Mouse (Mus musculus) layer of hippocampus, adult 18-20 months (tissue): ENCODE measurements around the gene Smco1. TPM values are rescaled to one million over a fixed set of nuclear protein-coding genes. Genes with fewer than 3 reads are reported as not detected.

Experiments
- DNase-seq, 2 experiments: peaks; one replicate each; pipeline ENCODE4 v3.0.0; 2022; ENCODE audit warnings: low spot score in 2 of 2
- microRNA-seq, 2 experiments: library from miRNA; unstranded; fragments of <30 nt; microRNA quantifications; one replicate each; pipeline ENCODE4 v1.2.0; 2021
- total RNA-seq, 2 experiments: library from RNA; stranded (reverse); gene quantifications; 2 replicates each; pipeline ENCODE4 v1.2.3; 2021

Gene Smco1
- total RNA-seq, 2 experiments from 2014 or later: 0.30 to 0.45 TPM

DNA sequence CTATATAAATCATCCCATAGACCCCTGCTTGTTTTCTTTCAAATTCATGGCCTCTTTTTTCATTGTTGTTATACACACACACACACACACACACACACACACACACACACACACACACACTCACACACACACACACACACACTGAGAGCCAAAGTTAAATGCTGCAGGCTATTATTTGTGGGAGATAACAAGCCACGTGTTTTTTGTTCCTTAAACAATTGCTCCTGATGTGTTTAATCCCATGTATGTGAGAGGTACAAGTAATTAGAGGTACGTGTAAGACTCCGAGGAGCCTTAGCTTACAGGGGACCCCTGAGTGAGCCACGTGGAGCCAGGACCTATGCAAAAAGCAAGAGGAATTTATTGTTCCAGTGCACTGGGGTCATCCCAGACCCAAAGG, 40.7 kb downstream of the Smco1 start:
- no peak for DNase-seq

DNA sequence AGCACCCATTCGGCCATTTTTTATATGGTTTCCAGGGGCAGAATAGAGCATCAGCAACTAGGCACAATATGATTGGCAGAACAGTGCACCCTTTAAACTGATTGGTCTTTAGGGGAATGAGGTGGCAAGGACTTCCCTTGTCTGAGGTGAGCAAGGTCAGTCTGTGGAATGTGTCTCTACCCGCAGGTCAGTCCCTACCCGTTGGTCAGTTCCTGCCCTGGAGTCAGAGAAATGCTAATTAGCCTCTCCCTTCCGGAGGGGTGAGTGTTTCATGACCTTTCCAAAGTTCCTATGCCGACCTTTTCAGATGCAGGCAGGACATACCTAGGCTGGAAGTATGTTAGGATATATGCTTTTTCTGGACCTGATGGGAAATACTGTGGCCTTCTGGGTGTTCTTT, 41.1 kb downstream of the Smco1 start:
- DNase-seq: no peak

DNA sequence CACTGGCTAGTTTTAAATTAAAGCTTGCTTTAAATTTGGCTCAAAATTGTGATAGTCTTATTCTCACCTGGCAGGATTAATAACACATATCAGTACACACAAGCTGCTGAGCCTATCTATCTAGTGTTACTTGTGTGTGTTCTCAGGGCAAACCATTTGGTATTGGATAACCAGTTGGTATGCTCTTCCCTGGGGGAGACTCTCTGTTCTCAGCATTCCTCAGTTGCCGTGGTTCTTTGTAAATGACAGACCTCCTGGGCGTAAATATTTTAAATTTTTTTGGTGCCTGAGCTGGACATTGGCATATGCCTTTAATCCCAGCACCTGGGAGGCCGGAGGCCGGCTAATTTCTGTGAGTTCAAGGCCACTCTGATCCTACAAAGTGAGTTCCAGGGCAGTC, 41.6 kb downstream of the Smco1 start:
- DNase-seq: no peak

DNA sequence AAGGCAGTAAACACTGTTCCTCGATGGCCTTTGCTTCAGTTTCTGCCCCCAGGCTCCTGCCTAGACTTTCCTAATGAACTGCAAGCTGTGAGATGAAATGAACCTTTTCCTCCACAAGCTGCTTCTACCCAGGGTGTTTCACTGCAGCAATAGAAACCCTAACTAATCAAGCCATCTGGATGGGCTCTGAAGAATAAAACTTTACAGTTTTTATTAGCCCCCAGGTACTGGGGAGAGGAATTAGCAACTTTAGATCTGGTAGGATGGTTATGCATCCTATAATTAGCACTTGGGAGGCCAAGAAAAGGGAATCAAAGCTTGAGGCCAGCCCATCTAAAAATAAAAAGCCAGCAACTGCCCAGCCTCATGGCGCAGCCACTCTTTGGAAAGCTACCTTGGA, 45.3 kb downstream of the Smco1 start:
- DNase-seq: no peak

- no peak for DNase-seq
These were observed 52.7 kb downstream of the Smco1 start for GRCm38 (mm10) chr16:32323953-32324352.

Small RNA genes lying within 50 kb of the gene (microRNA-seq; reads per million reads assigned to microRNA genes)
- gene Mir1946a: 0 reads per million in 2 experiments

Other genes starting within 250 kb of the Smco1 start
- 10 to 100 TPM; 28.7 to 29.8 TPM for gene Pak2, start 192.1 kb upstream of the Smco1 start, total RNA-seq
- 10 to 100 TPM; 23.4 to 25.2 TPM for gene Pigx, start 171.7 kb upstream of the Smco1 start, total RNA-seq
- gene Cep19, start 171.7 kb upstream of the Smco1 start, total RNA-seq: 10 to 100 TPM; 65.8 to 66.3 TPM
- gene Nrros, start 105.9 kb upstream of the Smco1 start, total RNA-seq: 10 to 100 TPM; 10.1 to 12.4 TPM
- not detected for gene Bex6, start 91.6 kb upstream of the Smco1 start, total RNA-seq
- 10 to 100 TPM; 46.3 to 47.5 TPM for gene Fbxo45, start 24.3 kb upstream of the Smco1 start, total RNA-seq
- 10 to 100 TPM; 13.2 to 14.0 TPM for gene Wdr53, start 24.2 kb upstream of the Smco1 start, total RNA-seq
- gene Rnf168, start 6.0 kb downstream of the Smco1 start, total RNA-seq: 10 to 100 TPM; 26.7 to 30.9 TPM
- 10 to 100 TPM; 46.4 to 52.4 TPM for gene Ubxn7, start 60.8 kb downstream of the Smco1 start, total RNA-seq
- gene Tm4sf19, start 129.0 kb downstream of the Smco1 start, total RNA-seq: not detected
- 10 to 100 TPM; 11.9 to 15.5 TPM for gene Tctex1d2, start 148.2 kb downstream of the Smco1 start, total RNA-seq
- gene Pcyt1a, start 159.5 kb downstream of the Smco1 start, total RNA-seq: 10 to 100 TPM; 31.0 to 36.9 TPM
- gene Slc51a, start 216.4 kb downstream of the Smco1 start, total RNA-seq: not detected
- gene Zdhhc19, start 224.8 kb downstream of the Smco1 start, total RNA-seq: not detected